Mouse (Mus musculus): ENCODE data around the gene Mid1. TPM values are rescaled to one million over a fixed set of nuclear protein-coding genes. Genes with fewer than 3 reads are reported as not detected.
A peak's percentile ranks its signal among the peaks of the same experiment; 100 is the strongest.
"Not testable (repeated sequence)": the region's sequence is repeated elsewhere in the genome, so short reads cannot be mapped to it uniquely, and the experiment has no call there.

Mid1 gene
- polyA plus RNA-seq, 1 experiment from 2014 or later = 12.8 TPM

DNA sequence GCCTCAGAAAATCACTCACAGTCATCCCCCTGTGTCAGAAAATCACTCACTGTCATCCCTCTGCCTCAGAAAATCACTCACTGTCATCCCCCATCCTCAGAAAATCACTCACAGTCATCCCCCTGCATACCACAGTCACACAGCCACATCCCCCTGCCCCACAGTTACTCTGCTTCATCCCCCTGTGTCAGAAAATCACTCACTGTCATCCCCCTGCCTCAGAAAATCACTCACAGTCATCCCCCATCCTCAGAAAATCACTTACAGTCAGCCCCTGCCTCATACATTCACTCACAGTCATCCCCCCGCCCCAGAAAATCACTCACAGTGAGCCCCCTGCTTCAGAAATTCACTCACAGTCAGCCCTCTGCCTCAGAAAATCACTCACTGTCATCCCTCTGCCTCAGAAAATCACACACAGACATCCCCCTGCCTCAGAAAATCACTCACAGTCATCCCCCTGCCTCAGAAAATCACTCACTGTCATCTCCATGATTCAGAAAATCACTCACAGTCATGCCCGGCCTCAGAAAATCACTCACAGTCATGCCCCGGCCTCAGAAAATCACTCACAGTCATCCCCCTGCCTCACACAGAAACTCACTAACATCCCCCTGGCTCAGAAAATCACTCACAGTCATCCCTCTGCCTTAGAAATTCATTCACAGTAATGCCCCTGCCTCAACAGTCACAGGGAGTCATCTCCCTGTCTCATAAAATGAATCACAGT is 315.1 kb downstream of the Mid1 start:
- not testable (repeated sequence) for H3K9ac ChIP-seq (replicated peaks); H3K4me1 ChIP-seq (replicated peaks); H3K4me3 ChIP-seq (replicated peaks); H3K27me3 ChIP-seq; H3K4me2 ChIP-seq (replicated peaks); H3K27ac ChIP-seq; ATAC-seq; H3K36me3 ChIP-seq
- WGBS = 44% methylated on average over 1 of the region's 3 CpGs
- peaks cover 17% of the 10 kb centered on the region; the same call in 1 of the 2 replicates for H3K9me3 ChIP-seq

- H3K9me3 ChIP-seq = peaks cover 18% of the 10 kb centered on the region; the same call in 1 of the 2 replicates
- H3K9ac ChIP-seq (replicated peaks); H3K4me3 ChIP-seq (replicated peaks); H3K27me3 ChIP-seq; H3K4me2 ChIP-seq (replicated peaks); ATAC-seq; H3K36me3 ChIP-seq; H3K4me1 ChIP-seq (replicated peaks); H3K27ac ChIP-seq: not testable (repeated sequence)
- 34% methylated on average over 6 of the region's 6 CpGs for WGBS
Observed at GRCm38 (mm10) chrX:170000642-170001387, 315.8 kb downstream of the Mid1 start.

DNA sequence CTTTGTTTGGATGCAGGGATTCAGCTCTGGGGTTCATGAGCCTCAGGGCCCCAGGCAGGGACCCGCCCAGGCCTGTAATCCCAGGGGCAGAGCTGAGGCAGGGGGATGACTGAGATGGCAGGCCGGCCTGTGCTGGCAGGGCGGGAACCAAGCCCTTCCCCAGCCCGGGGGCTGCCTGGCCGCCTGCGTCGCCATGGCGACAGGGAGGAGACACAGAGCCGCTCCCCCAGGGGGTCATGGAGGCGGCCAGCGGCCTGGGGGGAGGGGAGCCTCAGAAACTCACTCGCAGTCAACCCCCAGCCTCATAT is 316.3 kb downstream of the Mid1 start:
- ATAC-seq = peak; percentile 21; the same call in 1 of the 2 replicates
- H3K27ac ChIP-seq = not testable (repeated sequence)
- WGBS = 75% methylated on average over 1 of the region's 12 CpGs

GRCm38 (mm10) chrX:170002510-170003197 is 317.7 kb downstream of the Mid1 start:
- H3K4me3 ChIP-seq (replicated peaks); H3K27ac ChIP-seq; H3K9ac ChIP-seq (replicated peaks); H3K36me3 ChIP-seq; H3K4me2 ChIP-seq (replicated peaks); H3K4me1 ChIP-seq (replicated peaks); H3K27me3 ChIP-seq: not testable (repeated sequence)
- peaks cover 25% of the 10 kb centered on the region; the same call in 1 of the 2 replicates for H3K9me3 ChIP-seq
- 0 out of 2 replicates have a peak, but pooled peaks have one; percentile 46 for ATAC-seq
- WGBS = 35% methylated on average over 11 of the region's 18 CpGs

More for the DNA sequence above, 316.3 kb downstream of the Mid1 start:
- H3K9me3 ChIP-seq = peaks cover 19% of the 10 kb centered on the region; the same call in 1 of the 2 replicates
- H3K4me1 ChIP-seq (replicated peaks); H3K9ac ChIP-seq (replicated peaks); H3K4me3 ChIP-seq (replicated peaks); H3K36me3 ChIP-seq; H3K27me3 ChIP-seq; H3K4me2 ChIP-seq (replicated peaks): not testable (repeated sequence)

GRCm38 (mm10) chrX:170003536-170003935 is 318.5 kb downstream of the Mid1 start:
- ATAC-seq; H3K36me3 ChIP-seq; H3K4me3 ChIP-seq (replicated peaks); H3K4me1 ChIP-seq (replicated peaks); H3K9ac ChIP-seq (replicated peaks); H3K27ac ChIP-seq; H3K27me3 ChIP-seq; H3K4me2 ChIP-seq (replicated peaks): not testable (repeated sequence)
- WGBS = 16% methylated on average over 1 of the region's 1 CpGs
- H3K9me3 ChIP-seq = peaks cover 33% of the 10 kb centered on the region; the same call in 1 of the 2 replicates

GRCm38 (mm10) chrX:170004236-170004635 is 319.2 kb downstream of the Mid1 start:
- H3K4me3 ChIP-seq (replicated peaks); H3K27me3 ChIP-seq; H3K4me2 ChIP-seq (replicated peaks); ATAC-seq; H3K4me1 ChIP-seq (replicated peaks); H3K36me3 ChIP-seq; H3K9ac ChIP-seq (replicated peaks): not testable (repeated sequence)
- 42% methylated on average over 2 of the region's 2 CpGs for WGBS
- Histone ChIP-seq H3K9me3 (peaks cover 38% of the 10 kb centered on the region), H3K27ac (peak overlapping the region; percentile 0; the same call in 1 of the 2 replicates)

GRCm38 (mm10) chrX:170004793-170005192 is 319.8 kb downstream of the Mid1 start:
- not testable (repeated sequence) for H3K27ac ChIP-seq; H3K4me2 ChIP-seq (replicated peaks); H3K4me3 ChIP-seq (replicated peaks); H3K9ac ChIP-seq (replicated peaks); ATAC-seq; H3K4me1 ChIP-seq (replicated peaks); H3K36me3 ChIP-seq; H3K27me3 ChIP-seq
- WGBS = 23% methylated on average over 5 of the region's 5 CpGs
- peaks cover 43% of the 10 kb centered on the region for H3K9me3 ChIP-seq

DNA sequence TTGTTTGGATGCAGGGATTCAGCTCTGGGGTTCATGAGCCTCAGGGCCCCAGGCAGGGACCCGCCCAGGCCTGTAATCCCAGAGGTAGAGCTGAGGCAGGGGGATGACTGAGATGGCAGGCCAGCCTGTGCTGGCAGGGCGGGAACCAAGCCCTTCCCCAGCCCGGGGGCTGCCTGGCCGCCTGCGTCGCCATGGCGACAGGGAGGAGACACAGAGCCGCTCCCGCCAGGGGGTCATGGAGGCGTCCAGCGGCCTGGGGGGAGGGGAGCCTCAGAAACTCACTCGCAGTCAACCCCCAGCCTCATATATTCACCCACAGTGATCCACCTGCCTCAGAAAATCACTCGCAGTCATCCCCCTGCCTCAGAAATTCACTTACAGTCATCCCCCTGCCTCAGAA is 320.2 kb downstream of the Mid1 start:
- not testable (repeated sequence) for H3K27me3 ChIP-seq; ATAC-seq; H3K4me3 ChIP-seq (replicated peaks); H3K4me1 ChIP-seq (replicated peaks); H3K9ac ChIP-seq (replicated peaks); H3K27ac ChIP-seq; H3K4me2 ChIP-seq (replicated peaks); H3K36me3 ChIP-seq
- peaks cover 46% of the 10 kb centered on the region for H3K9me3 ChIP-seq
- WGBS = 18% methylated on average over 13 of the region's 13 CpGs

GRCm38 (mm10) chrX:170005695-170006297 is 320.8 kb downstream of the Mid1 start:
- not testable (repeated sequence) for H3K27me3 ChIP-seq; H3K4me2 ChIP-seq (replicated peaks); H3K27ac ChIP-seq; H3K4me3 ChIP-seq (replicated peaks); H3K4me1 ChIP-seq (replicated peaks); ATAC-seq; H3K9ac ChIP-seq (replicated peaks)
- H3K36me3 ChIP-seq = peaks cover 13% of the 10 kb centered on the region
- peaks cover 47% of the 10 kb centered on the region for H3K9me3 ChIP-seq
- 30% methylated on average over 1 of the region's 1 CpGs for WGBS

- Histone ChIP-seq H3K36me3 (peaks cover 19% of the 10 kb centered on the region), H3K9me3 (peaks cover 50% of the 10 kb centered on the region)
- not testable (repeated sequence) for H3K4me2 ChIP-seq (replicated peaks); H3K4me1 ChIP-seq (replicated peaks); H3K27ac ChIP-seq; H3K4me3 ChIP-seq (replicated peaks); ATAC-seq; H3K27me3 ChIP-seq; H3K9ac ChIP-seq (replicated peaks)
- WGBS = 53% methylated on average over 3 of the region's 3 CpGs
Observed at GRCm38 (mm10) chrX:170006694-170007247, 321.8 kb downstream of the Mid1 start.

GRCm38 (mm10) chrX:170007375-170008178 is 322.6 kb downstream of the Mid1 start:
- H3K9ac ChIP-seq (replicated peaks); H3K4me1 ChIP-seq (replicated peaks); H3K4me3 ChIP-seq (replicated peaks); H3K4me2 ChIP-seq (replicated peaks); ATAC-seq; H3K27me3 ChIP-seq: not testable (repeated sequence)
- Histone ChIP-seq H3K27ac (peak overlapping the region; percentile 3; the same call in 1 of the 2 replicates), H3K36me3 (peaks cover 19% of the 10 kb centered on the region), H3K9me3 (peaks cover 50% of the 10 kb centered on the region)
- 48% methylated on average over 2 of the region's 2 CpGs for WGBS
